Mouse (Mus musculus) lung, postnatal 0 days (tissue): ENCODE data around the gene Ptprg.

Experiments
- CTCF ChIP-seq: IDR thresholded peaks from 2 replicates; pipeline ENCODE4 v1.5.1; 2016; ENCODE audit warnings: antibody characterized with exemption, mild to moderate bottlenecking
- EP300 ChIP-seq: IDR thresholded peaks from 2 replicates; pipeline ENCODE4 v1.6.1; 2016; ENCODE audit warnings: antibody characterized with exemption, mild to moderate bottlenecking, control low read depth

- TF ChIP-seq CTCF (no peak), EP300 (no peak)
Observed at GRCm38 (mm10) chr14:11871752-11872344, 318.5 kb downstream of the Ptprg start.
